Mouse (Mus musculus) stomach, postnatal 0 days (tissue): ENCODE data around the gene Efcab9.

Experiments
- CTCF ChIP-seq: IDR thresholded peaks from 2 replicates; pipeline ENCODE4 v1.5.1; 2016; ENCODE audit warnings: antibody characterized with exemption, low read depth, mild to moderate bottlenecking, moderate library complexity
- EP300 ChIP-seq: optimal IDR thresholded peaks from 2 replicates; pipeline ENCODE3; 2016; ENCODE audit warnings: antibody characterized with exemption

DNA sequence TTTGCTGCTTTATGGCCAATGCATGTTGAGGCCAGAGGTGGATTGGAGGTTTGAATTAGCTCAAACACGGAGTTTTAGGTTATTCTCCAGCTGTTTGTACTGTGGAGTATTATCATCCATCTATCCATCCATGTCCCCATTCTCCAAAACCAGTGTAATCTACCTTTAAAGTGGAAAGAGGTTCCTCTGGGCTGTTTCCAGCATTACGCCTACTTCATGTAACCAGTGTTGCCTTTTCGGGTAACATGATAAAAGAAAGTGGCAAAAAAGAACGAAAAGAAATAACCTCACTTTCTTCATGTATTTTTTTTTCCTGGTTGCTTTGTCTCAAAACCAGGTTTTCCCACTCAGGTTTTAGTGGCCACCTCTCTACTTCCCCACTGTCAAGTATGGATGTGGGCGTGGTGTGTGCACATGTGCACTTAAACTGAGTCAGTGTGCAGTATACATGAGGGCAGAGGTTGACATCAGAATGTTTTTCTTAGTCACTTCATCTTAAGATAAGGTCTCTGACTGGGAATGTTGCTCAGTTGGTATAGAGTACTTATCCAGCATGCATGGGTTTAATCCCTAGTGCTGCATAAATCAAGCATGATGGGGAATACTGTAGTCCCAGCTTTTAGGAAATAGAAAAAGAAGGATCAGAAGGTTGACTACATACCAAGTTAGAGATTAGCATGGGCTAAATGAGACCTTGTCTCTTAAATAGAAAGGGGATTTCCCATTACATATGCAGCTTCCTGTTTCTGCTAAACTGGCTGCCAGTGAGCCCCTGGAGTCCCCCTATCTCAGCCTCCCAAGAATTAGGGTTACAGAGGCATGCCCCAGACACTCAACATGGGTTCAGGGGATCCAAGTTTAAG is 42.8 kb downstream of the Efcab9 start:
- TF ChIP-seq CTCF (no peak), EP300 (no peak)
